ENCODE assay signal across 10 mouse cellular contexts in genomic region chr6:92065721-92066496, GRCm38 (mm10). TPM values are rescaled to one million over a fixed set of nuclear protein-coding genes. Genes with fewer than 3 reads are reported as not detected.
DNase-seq lines count a peak whose midpoint lies in the region; ATAC-seq and TF ChIP-seq lines count a peak whose summit lies in the region.
"Had no signal": no experiment of that assay in that cellular context is flagged by ENCODE, and none has a peak within 500 bp of the region (broad histone marks: within the 10 kb centered on the region; RNA-seq: fewer than 3 reads in every experiment).

No protein-coding gene starts in this region.

- WGBS in heart, adult 2 months = 51% methylated on average over 12 of the region's 12 CpGs
- WGBS in heart, embryonic 12.5 days = 52% methylated on average over 12 of the region's 12 CpGs
- 53% methylated on average over 12 of the region's 12 CpGs for WGBS in forebrain, embryonic 10.5 days

- no peaks in the 10 kb centered on the region for H3K79me2 ChIP-seq in heart, adult 2 months (replicated peaks; ENCODE audit: control insufficient read depth, insufficient read depth, low read length)

- H3K4me3 ChIP-seq in heart, adult 2 months = no peak overlapping the region
- no peak overlapping the region for H3K4me3 ChIP-seq in heart, embryonic 12.5 days
- no peak overlapping the region for H3K4me3 ChIP-seq in forebrain, embryonic 10.5 days
- H3K4me3 ChIP-seq: embryonic facial prominence, embryonic 12.5 days; limb, embryonic 12.5 days had no signal

- DNase-seq in heart, adult 2 months = peak; percentile 41 to 69
- DNase-seq in A20 (ENCODE audit: low read depth, low spot score) = peak; percentile 61
- peak; percentile 22 for DNase-seq in adrenal gland, adult 8-10 months
- DNase-seq in forebrain, embryonic 10.5 days (ENCODE audit: extremely low spot score, low spot score) = peak; percentile 44
- peak; percentile 79 for DNase-seq in kidney, postnatal 10 days
- peak; percentile 34 for DNase-seq in lung, postnatal 25 days (ENCODE audit: low spot score)
- DNase-seq in thymus, postnatal 10 days (ENCODE audit: low spot score in 2 of 2) = peak; percentile 12 to 50

- H3K4me2 ChIP-seq in heart, embryonic 12.5 days = no peak overlapping the region
- H3K4me2 ChIP-seq: embryonic facial prominence, embryonic 12.5 days; limb, embryonic 12.5 days had no signal

- no peak overlapping the region for H3K27ac ChIP-seq in heart, adult 2 months
- H3K27ac ChIP-seq in heart, embryonic 12.5 days (ENCODE audit: poor library complexity, severe bottlenecking) = no peak overlapping the region
- no peak overlapping the region for H3K27ac ChIP-seq in forebrain, embryonic 10.5 days
- H3K27ac ChIP-seq: embryonic facial prominence, embryonic 12.5 days; limb, embryonic 12.5 days had no signal

- no peak overlapping the region for H3K9ac ChIP-seq in heart, adult 2 months (ENCODE audit: low read depth, low read length)
- no peak overlapping the region for H3K9ac ChIP-seq in heart, embryonic 12.5 days
- H3K9ac ChIP-seq: embryonic facial prominence, embryonic 12.5 days; limb, embryonic 12.5 days had no signal

- H3K27me3 ChIP-seq in heart, adult 2 months (ENCODE audit: control insufficient read depth, insufficient read depth, low read length) = no peaks in the 10 kb centered on the region
- peaks cover 18% of the 10 kb centered on the region for H3K27me3 ChIP-seq in heart, embryonic 12.5 days (replicated peaks)
- H3K27me3 ChIP-seq in forebrain, embryonic 10.5 days (ENCODE audit: poor library complexity, severe bottlenecking) = no peaks in the 10 kb centered on the region
- H3K27me3 ChIP-seq: limb, embryonic 12.5 days had no signal

- ATAC-seq in heart, embryonic 12.5 days (ENCODE audit: insufficient number of reproducible peaks, low FRiP score) = no peak

- no peak for TF ChIP-seq EP300 in heart, adult 2 months (IDR thresholded peaks at IDR 0.05; ENCODE audit: insufficient read depth, low read depth, low read length)

- no peak for TF ChIP-seq POLR2A in heart, adult 2 months (IDR thresholded peaks at IDR 0.05; ENCODE audit: insufficient read depth, low read depth, low read length)

- H3K36me3 ChIP-seq in heart, adult 2 months (ENCODE audit: control insufficient read depth, insufficient read depth, low read length) = 0 out of 2 replicates have a peak, but pooled peaks cover 2% of the 10 kb centered on the region
- peaks cover 8% of the 10 kb centered on the region; the same call in 1 of the 2 replicates for H3K36me3 ChIP-seq in heart, embryonic 12.5 days
- no peaks in the 10 kb centered on the region for H3K36me3 ChIP-seq in forebrain, embryonic 10.5 days (replicated peaks)
- H3K36me3 ChIP-seq: embryonic facial prominence, embryonic 12.5 days; limb, embryonic 12.5 days had no signal

- H3K4me1 ChIP-seq in heart, adult 2 months (ENCODE audit: control insufficient read depth, insufficient read depth, low read length) = peaks cover 14% of the 10 kb centered on the region
- H3K4me1 ChIP-seq in heart, embryonic 12.5 days (replicated peaks) = peaks cover 21% of the 10 kb centered on the region
- 0 out of 2 replicates have a peak, but pooled peaks cover 5% of the 10 kb centered on the region for H3K4me1 ChIP-seq in forebrain, embryonic 10.5 days

- H3K9me3 ChIP-seq in heart, embryonic 12.5 days (replicated peaks) = no peaks in the 10 kb centered on the region
- H3K9me3 ChIP-seq in forebrain, embryonic 10.5 days = no peaks in the 10 kb centered on the region
- H3K9me3 ChIP-seq: embryonic facial prominence, embryonic 12.5 days; limb, embryonic 12.5 days had no signal

- peak; percentile 89 for TF ChIP-seq CTCF in heart, adult 2 months (IDR thresholded peaks at IDR 0.05)

- intact Hi-C loops in heart, adult 2 months (cut with DNase I) = loop anchor here (2.0 to 10.0 kb wide), 5 partner anchors 51 to 289 kb away; partner anchors contain the start of gene Fgd5

RNA-seq across cellular contexts. Expression of gene Nr2c2, which starts 25.3 kb away (rescaled TPM):
- total RNA-seq in heart, adult 2 months (2021) = 10 to 100 TPM; 21.6 to 26.8 TPM
- 8.5 and 14.8 TPM in 2 replicates for polyA plus RNA-seq in heart, adult 2 months (2012; rRNA removed)
- polyA plus RNA-seq in heart, embryonic 12.5 days (2016; fragmentation: Nextera tagmentation; extraction: Ambion mirVana) = 18.5 and 21.3 TPM in 2 replicates
- total RNA-seq in adrenal gland, adult 8-10 months (2022) = 10 to 100 TPM; 41.2 to 57.1 (median 45.4) TPM
- 17.3 and 19.6 TPM in 2 replicates for polyA plus RNA-seq in forebrain, embryonic 10.5 days (2016; fragmentation: Nextera tagmentation; extraction: Ambion mirVana)

Comparison
In these comparisons a context has a peak if more than half of its experiments do, and no peak if none do; other contexts are left out.
1. DNase-seq: peak in every context shown above with its lines; median percentile 79 in kidney, postnatal 10 days; 61 in A20; 55 in heart, adult 2 months; 44 in forebrain, embryonic 10.5 days; 34 in lung, postnatal 25 days; 31 in thymus, postnatal 10 days; 22 in adrenal gland, adult 8-10 months.